Mouse (Mus musculus) forebrain, embryonic 10.5 days (tissue): ENCODE measurements at regions not wholly inside any gene's neighbourhood (a gene's known extent, or its start where the extent isn't known, plus 50 kb on each side); places are given as distances from the start of the nearest gene placed in this dataset.
A peak's percentile ranks its signal among the peaks of the same experiment; 100 is the strongest.

ENCODE experiments used
- DNase-seq: peaks from one replicate; pipeline ENCODE4 v3.0.0-alpha.2; 2017; ENCODE audit warnings: low spot score; ENCODE audit errors: extremely low spot score
- H3K27ac ChIP-seq: fragments of 300-500 bp; sonication (generic); 2 replicates; pipeline ENCODE4 v1.5.1; 2016; ENCODE audit warnings: mild to moderate bottlenecking
- H3K27me3 ChIP-seq: fragments of 300-500 bp; sonication (generic); 2 replicates; pipeline ENCODE4 v1.6.1; 2016; ENCODE audit warnings: mild to moderate bottlenecking; ENCODE audit not compliant: poor library complexity, severe bottlenecking
- H3K36me3 ChIP-seq: fragments of 300-500 bp; sonication (generic); replicated peaks from 2 replicates; pipeline ENCODE4 v1.6.1; 2016; ENCODE audit warnings: mild to moderate bottlenecking, moderate library complexity
- H3K4me1 ChIP-seq: fragments of 300-500 bp; sonication (generic); 2 replicates; pipeline ENCODE4 v1.6.1; 2016
- H3K4me3 ChIP-seq: fragments of 300-500 bp; sonication (generic); 2 replicates; pipeline ENCODE4 v1.5.1; 2016; ENCODE audit warnings: mild to moderate bottlenecking, moderate library complexity
- H3K9me3 ChIP-seq: fragments of 300-500 bp; sonication (generic); 2 replicates; pipeline ENCODE4 v1.6.1; 2016; ENCODE audit warnings: mild to moderate bottlenecking, moderate library complexity
- WGBS: fragments of 180-500 bp; shearing (Covaris S2); methylation state at CpG from one replicate; pipeline ENCODE4 v1.1.7; 2016; 5-methylcytosine and 5-hydroxymethylcytosine counted together

- no peaks in the 10 kb centered on the region for H3K9me3 ChIP-seq
- DNase-seq, result no peak
- 71% methylated on average over 11 of the region's 11 CpGs for WGBS
- peak overlapping the region; percentile 76; the same call in 1 of the 2 replicates for H3K27ac ChIP-seq
- peaks cover 48% of the 10 kb centered on the region for H3K4me1 ChIP-seq
- no peaks in the 10 kb centered on the region for H3K36me3 ChIP-seq
- no peak overlapping the region for H3K4me3 ChIP-seq
- H3K27me3 ChIP-seq, result peaks cover 84% of the 10 kb centered on the region
Measured at GRCm38 (mm10) chr7:129775189-129775588, 183.5 kb downstream of the Wdr11 start.

GRCm38 (mm10) chr7:129778842-129779421 lies 187.3 kb downstream of the Wdr11 start:
- peaks cover 32% of the 10 kb centered on the region for H3K4me1 ChIP-seq
- H3K27me3 ChIP-seq, result peaks cover 56% of the 10 kb centered on the region
- WGBS, result 71% methylated on average over 13 of the region's 13 CpGs
- 0 out of 2 replicates have a peak overlapping the region, but pooled peaks have one; percentile 40 for H3K27ac ChIP-seq
- no peak for DNase-seq
- no peaks in the 10 kb centered on the region for H3K36me3 ChIP-seq
- H3K4me3 ChIP-seq, result no peak overlapping the region
- no peaks in the 10 kb centered on the region for H3K9me3 ChIP-seq

GRCm38 (mm10) chr7:129779939-129780338 lies 188.3 kb downstream of the Wdr11 start:
- H3K9me3 ChIP-seq, result no peaks in the 10 kb centered on the region
- no peak overlapping the region for H3K27ac ChIP-seq
- WGBS, result 75% methylated on average over 6 of the region's 6 CpGs
- H3K4me1 ChIP-seq, result peaks cover 22% of the 10 kb centered on the region
- no peak for DNase-seq
- H3K27me3 ChIP-seq, result peaks cover 46% of the 10 kb centered on the region
- no peaks in the 10 kb centered on the region for H3K36me3 ChIP-seq
- no peak overlapping the region for H3K4me3 ChIP-seq

- WGBS, result 83% methylated on average over 3 of the region's 3 CpGs
- H3K4me3 ChIP-seq, result no peak overlapping the region
- DNase-seq, result no peak
- no peak overlapping the region for H3K27ac ChIP-seq
- no peaks in the 10 kb centered on the region for H3K9me3 ChIP-seq
- H3K27me3 ChIP-seq, result peaks cover 28% of the 10 kb centered on the region
- H3K36me3 ChIP-seq, result no peaks in the 10 kb centered on the region
- H3K4me1 ChIP-seq, result peaks cover 12% of the 10 kb centered on the region
Measured at GRCm38 (mm10) chr7:129781756-129782155, 190.1 kb downstream of the Wdr11 start.

- no peaks in the 10 kb centered on the region for H3K36me3 ChIP-seq
- no peak overlapping the region for H3K27ac ChIP-seq
- no peaks in the 10 kb centered on the region for H3K9me3 ChIP-seq
- H3K27me3 ChIP-seq, result 0 out of 2 replicates have a peak, but pooled peaks cover 5% of the 10 kb centered on the region
- H3K4me1 ChIP-seq, result peaks cover 5% of the 10 kb centered on the region; the same call in 1 of the 2 replicates
- H3K4me3 ChIP-seq, result no peak overlapping the region
- 93% methylated on average over 4 of the region's 4 CpGs for WGBS
- no peak for DNase-seq
Measured at GRCm38 (mm10) chr7:129784966-129785365, 193.3 kb downstream of the Wdr11 start.

- Histone ChIP-seq H3K27me3 (0 out of 2 replicates have a peak, but pooled peaks cover 6% of the 10 kb centered on the region), H3K9me3 (no peaks in the 10 kb centered on the region), H3K27ac (no peak overlapping the region), H3K4me3 (no peak overlapping the region), H3K4me1 (peaks cover 8% of the 10 kb centered on the region; the same call in 1 of the 2 replicates), H3K36me3 (no peaks in the 10 kb centered on the region)
- DNase-seq, result no peak
- WGBS, result 92% methylated on average over 2 of the region's 2 CpGs
Measured at GRCm38 (mm10) chr7:129787011-129787410, 195.3 kb downstream of the Wdr11 start.

GRCm38 (mm10) chr7:129787736-129788135 lies 196.1 kb downstream of the Wdr11 start:
- Histone ChIP-seq H3K9me3 (no peaks in the 10 kb centered on the region), H3K4me3 (no peak overlapping the region), H3K27ac (no peak overlapping the region), H3K36me3 (no peaks in the 10 kb centered on the region), H3K27me3 (0 out of 2 replicates have a peak, but pooled peaks cover 6% of the 10 kb centered on the region), H3K4me1 (peaks cover 8% of the 10 kb centered on the region; the same call in 1 of the 2 replicates)
- no peak for DNase-seq
- 86% methylated on average over 2 of the region's 2 CpGs for WGBS

GRCm38 (mm10) chr7:129789461-129789860 lies 197.8 kb downstream of the Wdr11 start:
- 0 out of 2 replicates have a peak, but pooled peaks cover 6% of the 10 kb centered on the region for H3K27me3 ChIP-seq
- H3K27ac ChIP-seq, result no peak overlapping the region
- H3K36me3 ChIP-seq, result no peaks in the 10 kb centered on the region
- H3K4me1 ChIP-seq, result peaks cover 8% of the 10 kb centered on the region; the same call in 1 of the 2 replicates
- 62% methylated on average over 6 of the region's 6 CpGs for WGBS
- H3K9me3 ChIP-seq, result no peaks in the 10 kb centered on the region
- no peak for DNase-seq
- no peak overlapping the region for H3K4me3 ChIP-seq

- Histone ChIP-seq H3K4me3 (no peak overlapping the region), H3K9me3 (no peaks in the 10 kb centered on the region), H3K27me3 (0 out of 2 replicates have a peak, but pooled peaks cover 6% of the 10 kb centered on the region)
Measured at GRCm38 (mm10) chr7:129790590-129791449, 199.2 kb downstream of the Wdr11 start.

GRCm38 (mm10) chr7:129791450-129791820 lies 199.8 kb downstream of the Wdr11 start:
- Histone ChIP-seq H3K27ac (no peak overlapping the region), H3K4me1 (peaks cover 13% of the 10 kb centered on the region), H3K9me3 (no peaks in the 10 kb centered on the region), H3K4me3 (no peak overlapping the region), H3K27me3 (0 out of 2 replicates have a peak, but pooled peaks cover 6% of the 10 kb centered on the region), H3K36me3 (no peaks in the 10 kb centered on the region)
- 94% methylated on average over 6 of the region's 6 CpGs for WGBS
- no peak for DNase-seq

More at GRCm38 (mm10) chr7:129790590-129791449, 199.2 kb downstream of the Wdr11 start:
- peaks cover 13% of the 10 kb centered on the region for H3K4me1 ChIP-seq
- H3K27ac ChIP-seq, result no peak overlapping the region
- 71% methylated on average over 6 of the region's 6 CpGs for WGBS
- H3K36me3 ChIP-seq, result no peaks in the 10 kb centered on the region
- no peak for DNase-seq

- Histone ChIP-seq H3K4me1 (peaks cover 13% of the 10 kb centered on the region), H3K4me3 (no peak overlapping the region), H3K36me3 (no peaks in the 10 kb centered on the region), H3K9me3 (no peaks in the 10 kb centered on the region), H3K27ac (no peak overlapping the region), H3K27me3 (0 out of 2 replicates have a peak, but pooled peaks cover 6% of the 10 kb centered on the region)
- no peak for DNase-seq
- 96% methylated on average over 2 of the region's 2 CpGs for WGBS
Measured at GRCm38 (mm10) chr7:129793733-129794132, 202.1 kb downstream of the Wdr11 start.

- H3K27me3 ChIP-seq, result 0 out of 2 replicates have a peak, but pooled peaks cover 6% of the 10 kb centered on the region
- WGBS, result 88% methylated on average over 5 of the region's 5 CpGs
Measured at GRCm38 (mm10) chr7:129794276-129794675, 202.6 kb downstream of the Wdr11 start.

GRCm38 (mm10) chr7:129798525-129798924 lies 206.9 kb downstream of the Wdr11 start:
- Histone ChIP-seq H3K36me3 (no peaks in the 10 kb centered on the region), H3K4me1 (peaks cover 21% of the 10 kb centered on the region), H3K27ac (no peak overlapping the region), H3K9me3 (no peaks in the 10 kb centered on the region), H3K27me3 (no peaks in the 10 kb centered on the region), H3K4me3 (no peak overlapping the region)
- 93% methylated on average over 5 of the region's 5 CpGs for WGBS
- no peak for DNase-seq

More at GRCm38 (mm10) chr7:129794276-129794675, 202.6 kb downstream of the Wdr11 start:
- H3K27ac ChIP-seq, result no peak overlapping the region
- no peaks in the 10 kb centered on the region for H3K9me3 ChIP-seq
- no peak overlapping the region for H3K4me3 ChIP-seq
- H3K4me1 ChIP-seq, result peaks cover 12% of the 10 kb centered on the region
- no peaks in the 10 kb centered on the region for H3K36me3 ChIP-seq
- DNase-seq, result no peak
